Mouse (Mus musculus): Measurements from ENCODE around the gene Nhsl2.
A peak's percentile ranks its signal among the peaks of the same experiment; 100 is the strongest.

DNA sequence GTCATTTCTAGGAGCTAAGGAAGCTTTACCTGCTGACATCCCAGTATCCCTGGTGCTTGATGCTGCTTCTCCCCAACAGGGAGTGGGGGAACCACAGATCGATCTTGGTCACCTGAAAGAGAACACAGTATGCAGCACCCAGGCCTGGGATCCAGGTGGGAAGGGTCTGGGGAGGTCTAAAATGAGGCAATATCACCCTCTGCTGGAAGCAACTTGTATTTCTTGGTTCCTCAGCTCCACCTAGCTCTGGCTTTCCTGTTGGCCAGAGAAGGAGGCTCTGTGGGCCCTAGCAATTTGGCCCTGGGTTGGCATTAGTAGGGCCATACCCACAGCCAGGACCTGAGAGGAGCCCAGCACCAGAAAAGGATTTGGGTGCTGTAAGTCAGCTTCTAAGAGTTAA is 30.0 kb upstream of the Nhsl2 start:
- TF ChIP-seq CTCF (IDR thresholded peaks at IDR 0.05; ENCODE audit: insufficient read depth, low read length): peak; percentile 16; the same call in 1 of the 2 replicates
- TF ChIP-seq POLR2A (IDR thresholded peaks at IDR 0.05; ENCODE audit: borderline replicate concordance, extremely low read depth, low read depth, low read length): no peak
